Mouse (Mus musculus) megakaryocyte progenitor cell, adult 5-6 weeks (primary cell): ENCODE measurements around the gene Shroom3. TPM values are rescaled to one million over a fixed set of nuclear protein-coding genes. Genes with fewer than 3 reads are reported as not detected.
"Not testable (repeated sequence)": the region's sequence is repeated elsewhere in the genome, so short reads cannot be mapped to it uniquely, and the experiment has no call there.

Source experiments
- ATAC-seq: replicated peaks from 2 replicates; pipeline ENCODE4 v1.8.0; 2016; ENCODE audit warnings: mild to moderate bottlenecking, moderate TSS enrichment, inconsistent platforms; ENCODE audit not compliant: poor library complexity
- total RNA-seq, 2 experiments: library from RNA; stranded (forward) in 1 of 2; stranded (reverse) in 1 of 2; fragments of 157-497, 149-512 nt in 1 of 2; fragments of 200-1000 nt in 1 of 2; gene quantifications; 2 replicates each; pipeline versions ENCODE4 v1.2.3 to v1.2.4; 2015 to 2017

Shroom3 gene
- total RNA-seq, 2 experiments from 2014 or later = 0.49 TPM; not detected in 1

DNA sequence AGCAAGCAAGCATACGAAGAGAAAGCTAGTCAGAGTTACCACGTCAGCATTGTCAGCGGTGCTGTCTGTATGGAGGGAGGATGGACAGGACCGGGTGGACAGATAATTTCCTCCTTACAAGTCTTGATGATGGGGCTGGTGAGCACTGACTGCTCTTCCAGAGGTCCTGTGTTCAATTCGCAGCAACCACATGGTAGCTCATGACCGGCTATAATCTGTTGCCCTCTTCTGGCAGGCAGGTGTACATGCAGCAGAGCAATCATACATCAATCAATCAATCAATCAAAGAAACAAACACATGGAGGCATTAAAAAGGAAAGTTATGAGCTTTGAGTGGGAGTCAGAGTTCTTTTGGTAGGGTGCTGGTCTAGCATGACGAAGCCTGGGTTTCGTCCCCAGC lies 238.5 kb downstream of the Shroom3 start:
- no peak for ATAC-seq

DNA sequence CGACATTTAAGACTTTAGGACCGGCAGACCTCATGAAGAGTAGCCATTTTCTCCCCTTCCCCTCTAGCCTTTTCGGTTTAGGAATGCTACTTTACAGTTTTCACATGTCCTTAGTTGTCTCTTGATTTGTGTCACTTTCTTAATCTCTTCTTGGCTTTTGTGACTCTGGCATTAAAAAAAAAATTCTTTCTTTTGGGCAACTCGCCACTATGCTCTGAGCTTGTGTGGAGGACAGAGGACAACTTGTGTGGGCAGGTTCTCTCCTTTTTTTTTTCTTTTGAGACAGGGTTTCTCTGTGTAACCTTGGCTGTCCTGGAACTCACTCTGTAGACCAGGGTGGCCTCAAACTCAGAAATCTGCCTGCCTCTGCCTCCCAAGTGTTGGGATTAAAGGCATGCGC lies 239.7 kb downstream of the Shroom3 start:
- not testable (repeated sequence) for ATAC-seq

DNA sequence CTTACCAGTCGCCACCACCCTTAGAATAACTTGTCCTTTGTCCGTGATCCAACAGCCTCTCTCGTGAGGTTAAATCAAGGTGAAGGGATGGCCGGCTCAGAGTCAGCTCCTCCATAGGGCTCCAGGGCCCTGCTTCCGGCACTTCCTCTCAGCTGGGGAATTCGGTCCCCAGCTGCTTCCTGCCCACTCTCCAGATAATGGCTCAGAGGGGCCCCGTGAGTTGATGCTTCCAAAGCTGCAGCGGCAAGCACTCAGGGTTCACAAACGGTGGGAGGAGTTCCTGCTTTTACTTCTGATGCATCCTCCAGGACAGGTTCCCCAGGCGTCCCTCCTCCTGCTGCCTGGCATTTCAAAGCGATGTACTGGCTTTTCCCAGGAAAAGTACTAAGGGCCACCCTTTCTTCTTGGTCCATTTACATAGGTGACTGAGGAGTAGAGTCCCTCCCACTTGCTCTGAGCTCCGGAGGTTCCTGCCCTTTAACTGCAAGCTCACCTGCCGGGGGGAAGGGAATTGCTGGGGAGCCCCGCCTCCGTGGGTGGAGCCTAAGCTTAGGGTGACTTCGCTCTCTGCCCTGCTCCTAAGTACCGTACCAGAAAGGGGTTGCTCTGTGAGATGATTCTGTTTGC lies 241.7 kb downstream of the Shroom3 start:
- ATAC-seq = peak; percentile 61

DNA sequence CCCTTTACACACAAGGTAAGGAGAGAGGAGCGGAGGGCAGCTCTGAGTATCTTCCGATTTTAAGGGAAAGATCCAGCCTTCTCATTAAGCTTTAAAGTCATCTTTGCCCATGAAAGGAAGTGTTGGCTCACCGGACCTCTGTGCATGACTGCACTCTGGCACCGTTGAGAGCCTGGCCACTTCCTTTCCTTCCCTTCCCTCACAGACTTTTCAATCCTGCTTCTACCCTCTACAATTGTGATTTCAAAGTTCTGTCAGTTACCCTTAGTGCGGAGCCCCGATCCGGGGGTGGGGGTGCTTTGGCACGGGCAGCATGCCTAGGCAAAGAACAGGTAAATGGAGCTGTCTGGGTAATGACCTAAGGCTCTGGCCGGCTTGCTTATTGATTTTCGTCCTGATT lies 244.4 kb downstream of the Shroom3 start:
- no peak for ATAC-seq

DNA sequence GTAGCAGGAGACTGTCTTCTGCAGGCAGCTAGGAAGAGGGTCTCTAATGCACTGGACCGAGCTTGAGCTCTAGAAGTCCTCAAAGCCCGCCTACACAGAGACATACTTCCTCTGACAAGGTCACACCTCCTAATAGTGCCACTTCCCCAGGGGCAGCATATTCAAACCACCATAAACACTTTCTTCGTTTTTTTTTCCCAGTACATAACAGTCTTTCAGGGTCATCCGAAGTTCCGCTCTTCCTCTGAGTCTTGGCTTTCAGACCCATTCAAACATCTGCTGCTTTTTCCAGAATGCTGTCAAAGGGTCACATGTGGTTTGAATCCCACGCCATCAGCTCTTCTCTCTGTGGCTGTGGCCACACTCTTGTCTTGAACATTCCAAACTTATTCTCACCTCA lies 247.3 kb downstream of the Shroom3 start:
- ATAC-seq = no peak

DNA sequence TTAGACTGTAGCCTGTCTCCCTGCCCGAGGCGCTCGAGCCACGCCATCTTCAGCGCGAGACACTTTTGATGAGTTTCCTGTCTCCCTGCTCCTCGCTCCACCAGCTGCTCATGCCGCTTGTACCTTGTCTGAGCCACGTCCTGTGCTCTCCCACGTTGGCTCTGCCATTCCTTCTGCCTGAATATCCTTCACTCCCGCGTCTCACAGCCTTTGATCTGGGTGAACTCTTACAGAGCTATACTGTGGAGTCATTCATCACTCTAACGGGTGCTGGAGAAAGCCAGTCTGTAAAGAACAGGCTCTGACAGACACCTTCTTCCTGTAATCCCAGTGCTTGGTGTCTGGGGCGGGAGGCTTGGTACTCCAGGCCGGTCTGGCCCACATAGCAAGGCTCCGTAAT lies 248.1 kb downstream of the Shroom3 start:
- no peak for ATAC-seq

DNA sequence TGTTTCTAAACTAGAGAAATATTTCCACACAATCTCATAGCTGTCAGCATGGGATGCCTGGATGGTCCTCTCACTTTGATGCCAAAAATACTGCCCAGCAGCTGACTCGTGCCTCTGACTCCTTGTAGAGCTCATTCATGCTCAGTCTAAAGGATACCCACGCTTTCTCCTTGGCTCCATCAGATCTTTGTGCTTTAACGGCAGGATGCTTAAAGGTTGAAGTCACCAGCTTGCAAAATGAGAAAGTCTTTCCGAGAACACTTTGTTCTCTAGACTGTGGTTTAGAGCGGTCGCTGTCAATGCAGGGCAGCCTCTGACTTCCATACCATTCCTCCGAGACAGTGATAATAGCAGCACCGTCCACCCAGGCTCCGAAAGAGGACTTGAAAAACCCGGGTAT lies 249.8 kb downstream of the Shroom3 start:
- no peak for ATAC-seq

DNA sequence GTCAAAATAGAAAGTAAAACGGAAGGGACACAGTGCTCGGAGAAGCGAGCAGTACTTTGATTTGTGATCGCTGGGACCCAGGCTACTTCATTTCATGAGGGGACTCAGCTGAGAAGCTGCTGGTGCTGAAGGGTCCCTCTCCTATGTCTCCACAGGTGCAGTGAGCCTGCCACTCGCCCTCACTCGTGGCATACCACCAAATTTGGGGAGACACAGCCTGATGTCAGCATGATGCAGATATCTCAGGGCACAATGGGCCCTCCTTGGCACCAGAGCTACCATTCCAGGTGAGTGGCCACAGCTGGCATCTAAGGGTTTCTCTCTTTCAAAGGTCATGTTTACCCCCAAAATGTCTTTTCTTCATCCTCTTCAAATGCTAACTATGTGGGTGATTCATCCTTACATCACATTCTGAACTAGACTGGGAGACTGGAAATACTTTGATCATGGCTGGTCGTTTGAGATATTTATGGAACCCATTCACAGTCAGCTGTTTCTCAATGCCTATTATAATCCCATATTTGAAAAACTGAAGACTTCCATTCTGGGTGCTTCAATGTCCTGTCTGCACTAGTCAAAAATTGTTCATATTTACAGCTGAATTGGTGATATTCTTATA lies 250.5 kb downstream of the Shroom3 start:
- no peak for ATAC-seq

DNA sequence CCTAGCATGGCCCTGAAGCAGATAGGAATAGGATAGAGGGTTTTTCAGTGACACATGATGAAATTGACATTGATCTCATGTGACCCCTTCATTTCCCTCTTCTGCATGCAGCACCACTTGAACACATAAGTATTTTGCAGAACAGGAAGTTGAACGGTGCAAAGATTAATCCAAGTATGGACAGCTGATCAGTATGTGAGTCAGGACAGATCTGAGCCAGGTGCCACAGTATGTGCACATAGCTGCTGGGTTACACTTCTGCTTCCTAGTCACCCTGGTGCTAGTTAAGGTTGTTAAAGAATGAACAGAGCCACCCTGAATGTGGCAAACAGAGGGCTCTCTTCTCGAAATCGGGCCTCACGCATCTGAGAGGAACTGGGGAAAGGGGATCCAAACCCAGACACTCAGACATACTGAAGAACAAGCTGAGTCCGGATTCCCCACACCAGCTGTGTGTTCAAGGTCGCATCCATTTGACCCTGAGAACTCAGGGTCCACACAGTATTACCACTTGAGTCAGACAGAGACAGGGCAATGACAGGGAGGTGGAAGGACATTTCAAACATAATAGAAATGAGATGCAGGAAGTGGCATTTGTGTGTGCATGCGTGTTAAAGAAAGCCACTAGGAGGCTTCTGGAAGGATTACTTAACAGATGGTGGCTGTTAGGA lies 251.2 kb downstream of the Shroom3 start:
- ATAC-seq = peak; percentile 87

DNA sequence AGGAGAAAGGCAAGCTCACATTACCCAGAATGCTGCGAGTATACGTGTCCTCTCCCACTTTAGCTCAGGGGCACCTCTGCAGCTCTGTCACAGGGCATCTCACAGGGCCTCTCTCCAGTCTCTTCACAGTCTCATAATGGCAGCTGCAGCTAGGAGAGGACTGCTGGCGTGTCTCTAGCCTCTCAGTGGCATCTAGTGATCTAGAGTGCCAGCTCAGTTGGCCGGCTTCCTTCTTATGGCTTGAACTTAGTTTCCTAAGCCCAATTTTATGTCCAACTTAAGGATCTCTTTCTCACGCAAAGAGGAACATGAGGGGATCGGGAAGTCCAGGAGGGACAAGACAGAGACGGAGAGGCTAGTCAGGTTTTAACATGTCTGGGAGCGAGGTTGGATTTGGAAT lies 252.6 kb downstream of the Shroom3 start:
- no peak for ATAC-seq

DNA sequence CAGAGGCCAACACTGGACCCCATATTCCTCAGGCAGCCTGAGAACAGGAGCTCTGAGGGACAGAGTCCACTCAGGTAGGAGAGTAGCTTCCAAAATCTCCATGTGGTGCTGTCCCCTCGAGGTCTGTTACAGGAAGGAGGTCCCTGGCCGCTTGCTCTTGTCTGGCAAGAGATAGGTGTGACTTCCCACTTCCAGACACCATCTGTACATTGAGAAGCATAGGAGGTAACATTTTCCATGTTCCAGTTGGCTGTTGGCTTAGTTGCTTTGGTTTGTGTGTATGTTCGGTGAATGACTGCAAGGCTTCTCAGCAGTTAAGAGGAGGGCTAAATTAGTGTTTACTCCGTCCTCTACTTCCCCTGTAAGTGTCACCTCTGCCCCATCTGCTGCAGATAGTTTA lies 254.5 kb downstream of the Shroom3 start:
- ATAC-seq = no peak

DNA sequence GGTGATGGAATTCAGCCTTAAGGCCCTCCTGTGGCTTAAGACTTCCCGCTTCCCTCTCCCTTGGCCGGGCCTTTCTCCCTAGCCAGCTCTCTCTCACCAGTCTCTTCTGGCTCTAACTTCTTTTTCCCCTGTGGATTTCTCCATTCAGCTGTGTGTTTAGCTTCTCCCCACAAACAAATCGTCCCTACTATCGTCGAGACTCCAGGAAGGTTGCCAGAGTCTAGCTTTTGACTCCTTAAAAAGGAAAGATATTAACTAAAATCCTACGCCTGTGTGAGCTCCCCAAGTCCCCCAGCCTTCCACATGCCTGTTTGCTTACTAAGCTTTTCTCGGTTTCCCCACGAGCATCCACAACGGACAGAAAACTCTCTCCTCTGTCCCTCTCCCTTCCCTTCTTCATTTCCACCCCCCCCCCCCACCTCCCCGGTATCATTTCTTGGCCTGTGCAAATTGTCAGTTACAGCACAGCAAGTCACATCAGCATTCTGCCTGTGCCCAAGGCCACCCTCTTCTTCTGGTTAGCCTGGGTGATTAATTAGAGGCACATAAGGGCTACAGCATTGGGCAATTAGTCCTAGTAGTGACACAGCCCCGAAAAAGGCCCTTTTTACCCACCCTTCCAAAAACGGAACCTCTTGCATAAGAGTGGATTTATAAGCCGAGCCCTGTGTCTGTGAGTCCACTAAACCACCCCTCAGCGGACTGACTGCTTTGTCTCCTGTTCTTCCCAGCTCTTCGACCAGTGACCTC lies 256.2 kb downstream of the Shroom3 start:
- no peak for ATAC-seq

DNA sequence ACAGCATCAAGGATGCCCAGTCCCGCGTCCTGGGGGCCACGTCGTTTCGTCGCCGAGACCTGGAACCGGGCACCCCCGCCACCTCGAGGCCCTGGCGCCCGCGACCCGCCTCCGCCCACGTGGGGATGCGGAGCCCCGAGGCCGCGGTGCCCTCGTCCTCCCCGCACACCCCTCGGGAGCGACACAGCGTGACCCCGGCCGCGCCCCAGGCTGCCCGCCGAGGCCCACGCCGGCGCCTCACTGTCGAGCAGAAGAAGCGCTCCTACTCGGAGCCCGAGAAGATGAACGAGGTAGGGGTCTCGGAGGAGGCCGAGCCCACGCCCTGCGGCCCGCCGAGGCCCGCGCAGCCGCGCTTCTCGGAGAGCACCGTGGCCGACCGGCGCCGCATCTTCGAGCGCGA lies 258.9 kb downstream of the Shroom3 start:
- no peak for ATAC-seq

DNA sequence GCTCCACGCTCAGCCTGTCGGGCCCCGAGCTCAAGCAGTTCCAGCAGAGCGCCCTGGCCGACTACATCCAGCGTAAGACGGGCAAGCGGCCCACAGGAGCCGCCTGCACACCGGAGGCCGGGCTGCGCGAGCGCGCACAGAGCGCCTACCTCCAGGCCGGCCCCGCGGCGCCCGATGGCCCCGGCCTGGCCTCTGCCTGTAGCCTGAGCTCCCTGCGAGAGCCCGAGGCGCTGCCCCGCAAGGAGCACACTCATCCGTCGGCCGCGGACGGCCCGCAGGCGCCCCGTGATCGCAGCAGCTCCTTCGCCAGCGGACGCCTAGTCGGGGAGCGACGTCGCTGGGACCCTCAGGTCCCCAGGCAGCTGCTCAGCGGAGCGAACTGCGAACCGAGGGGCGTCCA lies 259.3 kb downstream of the Shroom3 start:
- ATAC-seq = no peak

DNA sequence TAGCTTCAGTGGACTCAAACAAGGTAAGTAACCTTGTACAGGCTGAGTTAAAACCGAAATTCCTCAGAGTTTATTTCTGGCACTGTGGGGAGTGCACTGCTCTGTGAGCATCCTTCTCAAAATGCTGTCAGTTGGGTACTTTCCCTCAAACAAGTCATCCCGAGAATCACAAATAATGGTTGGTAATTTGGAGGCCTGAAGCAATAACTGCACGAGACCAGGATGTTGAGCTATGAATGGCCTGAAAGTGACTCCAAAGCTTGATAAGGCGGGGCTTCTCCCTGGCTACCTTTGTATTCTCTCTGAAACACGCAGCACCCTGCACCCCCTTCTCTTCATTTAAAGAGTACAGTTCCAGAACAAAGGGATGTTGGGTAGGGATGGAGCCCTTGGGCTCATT lies 261.6 kb downstream of the Shroom3 start:
- no peak for ATAC-seq

DNA sequence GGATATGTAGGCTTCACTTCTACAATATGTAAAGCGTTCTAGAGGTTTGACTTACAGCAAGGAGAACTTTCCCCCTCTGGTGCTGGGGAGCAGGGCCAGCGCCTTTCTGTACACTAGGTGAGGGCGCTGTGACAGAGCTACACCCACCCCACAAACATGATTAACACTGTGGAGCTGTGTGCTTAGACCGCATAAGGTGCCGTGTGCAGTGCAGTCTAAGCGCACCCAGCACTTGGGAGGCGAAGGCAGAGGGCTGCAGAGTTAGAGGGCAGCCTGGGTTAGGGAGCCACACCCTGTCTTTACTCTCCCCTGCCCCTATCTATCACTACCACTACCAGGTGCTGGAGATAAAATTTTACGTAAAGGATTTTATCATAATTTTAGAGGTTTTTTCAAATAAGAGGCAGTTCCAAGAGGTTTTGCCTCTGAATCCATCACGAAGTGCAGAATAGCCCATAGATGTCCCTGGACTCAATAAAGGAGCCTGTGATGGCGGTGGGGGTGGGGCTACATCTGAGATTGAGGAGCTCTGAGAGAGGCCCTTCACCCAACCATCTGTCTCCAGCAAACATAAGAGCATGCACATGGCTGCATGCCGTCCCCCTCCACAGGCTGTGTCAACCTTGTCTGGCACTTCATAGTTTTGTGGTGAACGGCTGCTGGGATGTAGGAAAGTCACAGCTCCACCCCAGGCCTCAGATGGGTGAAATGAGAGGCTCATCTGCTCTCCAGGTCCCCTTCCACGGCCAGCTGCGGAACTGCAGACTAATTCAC lies 265.9 kb downstream of the Shroom3 start:
- 0 out of 2 replicates have a peak, but pooled peaks have one; percentile 31 for ATAC-seq

DNA sequence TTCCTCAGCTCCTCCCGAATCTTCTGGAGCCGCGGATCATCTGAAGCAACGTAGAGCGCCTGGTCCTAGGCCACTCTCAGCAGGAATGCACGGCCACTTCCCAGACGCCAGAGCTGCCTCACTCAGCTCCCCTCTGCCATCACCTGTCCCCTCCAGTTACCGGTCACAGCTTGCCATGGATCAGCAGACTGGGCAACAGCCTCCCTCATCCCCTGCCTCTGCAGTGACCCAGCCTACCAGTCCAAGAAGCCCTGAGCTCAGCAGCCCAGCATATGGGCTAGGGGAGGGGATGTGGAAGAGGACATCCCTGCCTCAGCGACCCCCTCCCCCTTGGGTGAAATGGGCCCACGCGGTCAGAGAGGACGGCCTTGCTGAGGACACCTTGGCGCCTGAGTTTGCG lies 267.3 kb downstream of the Shroom3 start:
- no peak for ATAC-seq

DNA sequence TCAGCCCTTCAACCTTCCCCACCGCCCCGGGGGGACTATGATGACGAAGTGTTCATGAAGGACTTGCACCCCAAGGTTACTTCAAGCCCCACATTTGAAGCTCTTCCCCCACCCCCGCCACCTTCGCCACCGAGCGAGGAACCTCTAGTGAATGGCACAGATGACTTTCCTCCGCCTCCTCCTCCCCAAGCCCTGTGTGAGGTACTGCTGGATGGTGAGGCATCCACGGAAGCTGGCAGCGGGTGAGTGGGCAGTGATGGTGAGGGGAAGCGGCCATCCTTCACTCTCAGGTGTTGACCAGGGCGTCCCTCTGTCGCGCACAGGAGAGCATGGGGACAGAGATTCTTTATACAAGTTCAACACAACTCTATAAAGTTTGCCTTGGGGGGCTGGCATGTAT lies 267.8 kb downstream of the Shroom3 start:
- ATAC-seq = no peak

DNA sequence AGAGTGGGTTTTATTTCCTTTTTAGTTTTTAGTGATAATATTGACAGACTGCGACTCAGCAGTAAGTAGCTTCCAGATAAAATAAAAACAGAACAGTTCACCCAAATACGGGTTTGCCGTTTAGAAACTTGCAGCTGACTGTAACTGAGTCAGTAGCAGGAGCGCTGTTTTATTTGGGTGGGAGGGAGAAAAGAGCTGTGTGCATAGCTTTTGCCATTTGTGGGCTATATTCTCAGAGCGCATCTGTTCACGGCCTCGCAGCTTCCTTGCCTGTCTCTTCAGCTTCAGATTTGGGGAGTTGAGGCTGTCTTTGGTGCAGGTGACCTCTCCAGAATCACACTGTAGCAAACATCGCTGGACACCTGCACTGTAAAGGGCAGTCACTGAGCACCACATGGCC lies 270.6 kb downstream of the Shroom3 start:
- ATAC-seq = no peak

DNA sequence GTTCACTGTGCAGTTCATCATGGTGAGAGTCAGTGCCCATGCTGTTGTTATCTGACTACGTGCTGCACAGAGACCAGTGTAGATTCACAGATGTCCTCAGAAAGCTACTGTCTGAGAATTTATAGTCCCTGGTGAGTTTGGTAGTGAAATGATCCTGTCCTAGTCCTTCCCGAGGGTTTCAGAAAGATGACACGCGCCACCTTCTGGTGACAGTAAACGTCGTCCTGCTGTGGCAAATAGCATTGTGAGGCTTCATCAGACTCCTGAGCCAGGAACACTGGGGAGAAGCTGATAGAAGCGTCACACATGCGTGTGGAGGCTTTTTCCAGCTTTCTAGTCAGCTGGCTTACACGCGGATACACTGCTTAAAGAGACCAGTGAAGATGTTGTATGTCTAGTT lies 271.1 kb downstream of the Shroom3 start:
- ATAC-seq = peak; percentile 76
